Mouse (Mus musculus): ENCODE results near the gene Rbm38. TPM values are rescaled to one million over a fixed set of nuclear protein-coding genes. Genes with fewer than 3 reads are reported as not detected.
A peak's percentile ranks its signal among the peaks of the same experiment; 100 is the strongest.

Rbm38 gene
- polyA plus RNA-seq, 1 experiment from 2014 or later = 13.3 TPM

DNA sequence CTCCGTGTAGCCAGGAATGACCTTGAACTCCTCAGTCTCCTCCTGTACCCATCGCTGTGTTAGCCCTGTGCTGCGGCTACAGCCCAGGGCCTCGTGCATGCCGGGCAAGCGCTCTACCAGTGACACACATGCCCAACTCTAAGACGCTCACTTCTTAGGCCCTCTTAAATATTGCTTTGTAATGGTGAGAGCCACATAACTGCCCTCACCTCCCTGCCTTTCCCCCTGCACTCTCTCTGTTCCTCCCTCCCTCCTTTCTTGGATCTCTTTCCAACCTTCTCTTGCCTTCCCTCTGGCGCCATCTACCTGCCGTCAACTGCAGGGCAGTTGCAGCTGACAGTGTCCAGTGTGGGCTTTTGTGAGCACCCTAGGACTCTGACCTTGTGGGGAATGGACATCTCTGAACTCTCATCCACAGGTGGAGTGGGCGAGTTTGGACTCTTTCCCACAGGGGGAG is 60.5 kb downstream of the Rbm38 start:
- H3K9me3 ChIP-seq (ENCODE audit: control insufficient read depth, low read length) = no peaks in the 10 kb centered on the region
- H3K27me3 ChIP-seq (ENCODE audit: control insufficient read depth, insufficient read depth, low read length) = no peaks in the 10 kb centered on the region; the same call in 1 of the 2 replicates
- H3K4me1 ChIP-seq (replicated peaks; ENCODE audit: control insufficient read depth, insufficient read depth, low read length) = no peaks in the 10 kb centered on the region
- no peak overlapping the region for H3K4me2 ChIP-seq (replicated peaks)
- H3K36me3 ChIP-seq (replicated peaks; ENCODE audit: control insufficient read depth, insufficient read depth) = no peaks in the 10 kb centered on the region
- WGBS = 37% methylated on average over 10 of the region's 10 CpGs
- no peak overlapping the region for H3K27ac ChIP-seq
- peak; percentile 73 for DNase-seq (ENCODE audit: low spot score)
- no peak overlapping the region for H3K9ac ChIP-seq
- peak; percentile 62 for ATAC-seq (ENCODE audit: low FRiP score)
- no peak overlapping the region for H3K4me3 ChIP-seq (replicated peaks; ENCODE audit: low read length)

DNA sequence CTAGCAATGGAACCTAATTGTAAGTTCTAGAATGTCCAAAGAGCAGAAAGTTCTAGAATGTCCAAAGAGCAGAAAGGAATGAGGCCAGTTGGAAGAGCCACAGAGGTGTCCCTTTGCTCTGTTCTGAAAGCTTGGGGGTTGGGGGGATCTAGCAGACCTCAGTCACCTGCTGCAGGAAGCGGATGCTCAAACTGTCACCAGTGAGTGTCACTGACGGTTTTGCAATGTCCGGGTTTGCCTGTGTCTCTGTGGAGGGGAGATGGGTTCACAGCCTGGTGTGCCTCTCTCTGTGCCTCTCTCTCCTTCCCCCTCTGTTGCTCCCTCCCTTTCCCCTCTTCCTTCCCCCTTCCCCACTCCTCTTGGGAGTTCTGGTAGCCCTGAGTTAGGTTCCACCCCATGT is 62.4 kb downstream of the Rbm38 start:
- DNase-seq (ENCODE audit: low spot score) (no peak), ATAC-seq (ENCODE audit: low FRiP score) (no peak)
- H3K27me3 ChIP-seq (ENCODE audit: control insufficient read depth, insufficient read depth, low read length) = no peaks in the 10 kb centered on the region; the same call in 1 of the 2 replicates
- no peaks in the 10 kb centered on the region for H3K9me3 ChIP-seq (ENCODE audit: control insufficient read depth, low read length)
- no peak overlapping the region for H3K27ac ChIP-seq
- H3K4me1 ChIP-seq (replicated peaks; ENCODE audit: control insufficient read depth, insufficient read depth, low read length) = no peaks in the 10 kb centered on the region
- 93% methylated on average over 3 of the region's 3 CpGs for WGBS
- no peaks in the 10 kb centered on the region for H3K36me3 ChIP-seq (replicated peaks; ENCODE audit: control insufficient read depth, insufficient read depth)
- H3K9ac ChIP-seq = no peak overlapping the region
- no peak overlapping the region for H3K4me3 ChIP-seq (replicated peaks; ENCODE audit: low read length)
- no peak overlapping the region for H3K4me2 ChIP-seq (replicated peaks)

DNA sequence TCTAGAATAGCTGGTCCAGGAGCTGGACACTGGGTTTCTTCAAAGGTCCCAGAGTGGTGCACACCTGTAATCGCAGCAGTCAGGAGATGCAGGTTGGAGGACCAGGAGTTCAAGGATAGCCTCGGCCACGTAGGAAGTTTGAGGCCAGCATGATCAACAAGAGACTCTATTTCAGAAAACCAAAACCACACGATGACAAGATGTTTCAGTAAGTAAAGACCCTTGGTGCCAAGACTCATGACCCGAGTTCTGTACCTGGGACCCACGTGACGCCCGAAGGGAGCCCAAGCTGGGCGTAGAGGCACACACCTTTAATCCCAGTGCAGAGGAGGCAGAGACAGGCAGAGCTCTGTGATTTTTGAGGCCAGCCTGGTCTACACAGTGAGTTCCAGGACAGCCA is 62.8 kb downstream of the Rbm38 start:
- H3K27ac ChIP-seq = no peak overlapping the region
- H3K9me3 ChIP-seq (ENCODE audit: control insufficient read depth, low read length) = no peaks in the 10 kb centered on the region
- WGBS = 80% methylated on average over 9 of the region's 9 CpGs
- no peaks in the 10 kb centered on the region for H3K36me3 ChIP-seq (replicated peaks; ENCODE audit: control insufficient read depth, insufficient read depth)
- no peak for DNase-seq (ENCODE audit: low spot score)
- ATAC-seq (ENCODE audit: low FRiP score) = no peak
- no peak overlapping the region for H3K4me3 ChIP-seq (replicated peaks; ENCODE audit: low read length)
- H3K27me3 ChIP-seq (ENCODE audit: control insufficient read depth, insufficient read depth, low read length) = no peaks in the 10 kb centered on the region; the same call in 1 of the 2 replicates
- no peak overlapping the region for H3K9ac ChIP-seq
- no peak overlapping the region for H3K4me2 ChIP-seq (replicated peaks)
- H3K4me1 ChIP-seq (replicated peaks; ENCODE audit: control insufficient read depth, insufficient read depth, low read length) = no peaks in the 10 kb centered on the region

DNA sequence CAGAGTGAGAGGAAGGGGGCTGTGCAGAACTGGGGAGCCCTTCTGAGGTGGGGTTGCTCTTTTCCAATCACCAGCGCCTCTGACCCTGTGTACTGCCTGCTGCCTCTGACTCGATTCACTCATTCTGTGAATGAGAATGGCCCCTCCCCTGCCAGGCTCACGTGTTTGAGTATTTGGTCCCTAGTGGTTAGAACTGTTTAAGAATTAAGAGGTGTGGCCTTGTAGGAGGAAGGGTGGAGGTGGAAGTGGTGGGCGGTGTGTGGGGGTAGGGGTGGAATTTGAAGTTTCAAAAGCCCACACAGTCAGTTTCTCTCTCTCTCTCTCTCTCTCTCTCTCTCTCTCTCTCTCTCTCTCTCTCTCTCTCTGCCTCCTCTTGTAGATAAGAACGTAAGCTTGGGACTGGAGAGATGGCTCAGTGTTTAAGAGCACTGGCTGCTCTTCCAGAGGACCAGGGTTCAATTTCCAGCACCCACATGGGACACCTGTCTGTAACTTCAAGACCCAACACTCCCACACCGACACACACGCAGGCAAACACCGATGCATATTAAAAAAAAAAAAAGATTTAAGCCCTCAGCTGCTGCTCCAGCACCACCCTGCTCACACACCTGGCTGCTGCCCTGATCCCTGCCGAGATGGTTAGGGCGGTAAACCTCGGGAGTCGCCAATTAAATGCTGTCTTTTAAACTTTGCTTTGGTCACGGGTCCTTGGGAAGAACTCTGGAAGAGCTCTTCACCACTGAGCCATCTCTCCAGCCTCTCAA is 63.6 kb downstream of the Rbm38 start:
- WGBS = 17% methylated on average over 13 of the region's 13 CpGs
- Histone ChIP-seq H3K4me1 (replicated peaks; ENCODE audit: control insufficient read depth, insufficient read depth, low read length) (no peaks in the 10 kb centered on the region), H3K4me2 (replicated peaks) (no peak overlapping the region), H3K36me3 (replicated peaks; ENCODE audit: control insufficient read depth, insufficient read depth) (no peaks in the 10 kb centered on the region), H3K27ac (no peak overlapping the region), H3K27me3 (ENCODE audit: control insufficient read depth, insufficient read depth, low read length) (no peaks in the 10 kb centered on the region; the same call in 1 of the 2 replicates), H3K4me3 (replicated peaks; ENCODE audit: low read length) (no peak overlapping the region), H3K9ac (no peak overlapping the region), H3K9me3 (ENCODE audit: control insufficient read depth, low read length) (no peaks in the 10 kb centered on the region)
- DNase-seq (ENCODE audit: low spot score) (no peak), ATAC-seq (ENCODE audit: low FRiP score) (no peak)

Other genes with a start within 250 kb of the Rbm38 start
- gene Bmp7, start 80.2 kb upstream of the Rbm38 start, polyA plus RNA-seq (2014; fragmentation: Nextera tagmentation; extraction: Ambion mirVana) = 16.7 and 18.4 TPM in 2 replicates
- 0.95 and 1.0 TPM in 2 replicates for gene Spo11, start 42.8 kb upstream of the Rbm38 start, polyA plus RNA-seq (2014; fragmentation: Nextera tagmentation; extraction: Ambion mirVana)
- 111 and 117 TPM in 2 replicates for gene Rae1, start 20.4 kb upstream of the Rbm38 start, polyA plus RNA-seq (2014; fragmentation: Nextera tagmentation; extraction: Ambion mirVana)
- 0.05 TPM in 1 of 2 replicates, not detected in the other for gene Ctcfl, start 99.0 kb downstream of the Rbm38 start, polyA plus RNA-seq (2014; fragmentation: Nextera tagmentation; extraction: Ambion mirVana)
- gene Pck1, start 132.6 kb downstream of the Rbm38 start, polyA plus RNA-seq (2014; fragmentation: Nextera tagmentation; extraction: Ambion mirVana) = not detected in 2 replicates
- gene Zbp1, start 198.4 kb downstream of the Rbm38 start, polyA plus RNA-seq (2014; fragmentation: Nextera tagmentation; extraction: Ambion mirVana) = 0.27 TPM in 1 of 2 replicates, not detected in the other

Measured in hindbrain, embryonic 14.5 days (tissue).